Mouse (Mus musculus) CH12F3 (cell line): ENCODE results near the gene Vmn1r178.
"Not testable (repeated sequence)": the region's sequence is repeated elsewhere in the genome, so short reads cannot be mapped to it uniquely, and the experiment has no call there.

Experiments
- in situ Hi-C: fragments of 300-500 bp; cut with MboI; formaldehyde crosslinking; loops from 2 replicates; pipeline ENCODE4 v1.14.3; 2020; ENCODE audit warnings: low sequenced_read_pairs

Gene Vmn1r178

GRCm38 (mm10) chr7:23891709-23892108 lies at the start of gene Vmn1r178:
Vmn1r178 (plus strand) TSS chr7:23892009.
- in situ Hi-C loops: no loop called here

- in situ Hi-C loops: not testable (repeated sequence)
Measured at GRCm38 (mm10) chr7:23866349-23866748, 25.5 kb upstream of the Vmn1r178 start, which contains the start of gene Vmn1r177. Vmn1r177 (minus strand) TSS chr7:23866449.

GRCm38 (mm10) chr7:23876918-23877317 lies 14.9 kb upstream of the Vmn1r178 start:
- in situ Hi-C loops: not testable (repeated sequence)

DNA sequence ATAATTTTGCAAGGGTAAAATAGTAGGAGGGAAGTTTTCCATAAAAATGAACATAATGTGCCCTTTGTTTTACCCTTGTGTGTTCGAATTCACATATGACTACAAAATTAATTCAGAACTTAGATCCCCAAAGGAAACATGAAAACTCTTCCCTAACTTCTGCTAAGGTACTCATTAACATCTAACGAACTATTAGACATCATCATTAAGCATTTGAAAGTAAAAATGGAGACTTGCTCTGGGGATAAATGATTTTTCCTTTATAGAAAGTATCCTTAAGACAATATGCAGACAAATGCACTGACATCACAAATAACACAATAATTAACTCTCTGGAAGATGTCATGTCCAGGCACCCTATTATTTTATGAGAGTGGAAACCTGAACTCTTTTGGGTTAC lies 34.9 kb downstream of the Vmn1r178 start, which contains the start of gene Vmn1r179:
Gene Vmn1r179, plus strand, starts transcription at position 301 of the 400 bp plus-strand sequence.
- in situ Hi-C loops: no loop called here
